Mouse (Mus musculus) layer of hippocampus, adult 9-11 months (tissue): ENCODE data around the gene Fance.

Experiments
- DNase-seq: peaks from one replicate; pipeline ENCODE4 v3.0.0; 2022

The Fance gene

GRCm38 (mm10) chr17:28313212-28313879 is at the start of gene Fance:
TSS of gene Fance (plus strand) at chr17:28313519.
- peak; percentile 98 for DNase-seq

- DNase-seq: no peak
Measured at GRCm38 (mm10) chr17:28267251-28267650, 46.1 kb upstream of the Fance start.

- DNase-seq: no peak
Measured at GRCm38 (mm10) chr17:28270165-28270564, 43.2 kb upstream of the Fance start.

GRCm38 (mm10) chr17:28271537-28272266 is 41.6 kb upstream of the Fance start:
- no peak for DNase-seq

- DNase-seq: no peak
Measured at GRCm38 (mm10) chr17:28272281-28272680, 41.0 kb upstream of the Fance start.

- no peak for DNase-seq
Measured at GRCm38 (mm10) chr17:28272837-28273236, 40.5 kb upstream of the Fance start.

- DNase-seq: no peak
Measured at GRCm38 (mm10) chr17:28274739-28275138, 38.6 kb upstream of the Fance start.

GRCm38 (mm10) chr17:28277226-28277625 is 36.1 kb upstream of the Fance start:
- no peak for DNase-seq

GRCm38 (mm10) chr17:28277721-28278120 is 35.6 kb upstream of the Fance start:
- DNase-seq: no peak

- no peak for DNase-seq
Measured at GRCm38 (mm10) chr17:28278156-28278555, 35.2 kb upstream of the Fance start.

GRCm38 (mm10) chr17:28279236-28279635 is 34.1 kb upstream of the Fance start:
- DNase-seq: no peak

GRCm38 (mm10) chr17:28279780-28280422 is 33.4 kb upstream of the Fance start:
- DNase-seq: no peak

- DNase-seq: no peak
Measured at GRCm38 (mm10) chr17:28280423-28280800, 32.9 kb upstream of the Fance start.

- no peak for DNase-seq
Measured at GRCm38 (mm10) chr17:28280831-28281377, 32.4 kb upstream of the Fance start.

GRCm38 (mm10) chr17:28281866-28282441 is 31.4 kb upstream of the Fance start:
- no peak for DNase-seq

GRCm38 (mm10) chr17:28283199-28283598 is 30.1 kb upstream of the Fance start:
- DNase-seq: no peak

- no peak for DNase-seq
Measured at GRCm38 (mm10) chr17:28286133-28286532, 27.2 kb upstream of the Fance start.

GRCm38 (mm10) chr17:28286964-28287363 is 26.4 kb upstream of the Fance start:
- DNase-seq: no peak

- DNase-seq: no peak
Measured at GRCm38 (mm10) chr17:28287578-28287977, 25.7 kb upstream of the Fance start.

- DNase-seq: no peak
Measured at GRCm38 (mm10) chr17:28287980-28288379, 25.3 kb upstream of the Fance start.

- DNase-seq: no peak
Measured at GRCm38 (mm10) chr17:28290262-28290661, 23.1 kb upstream of the Fance start.

GRCm38 (mm10) chr17:28290671-28291070 is 22.6 kb upstream of the Fance start:
- no peak for DNase-seq

- DNase-seq: no peak
Measured at GRCm38 (mm10) chr17:28291346-28291745, 22.0 kb upstream of the Fance start.
